Mouse (Mus musculus): ENCODE results near the gene Pdzd8.

- TF ChIP-seq CTCF (IDR thresholded peaks at IDR 0.05; ENCODE audit: borderline replicate concordance, control insufficient read depth, extremely low read depth, insufficient read depth, low read length, poor library complexity) (no peak), POLR2A (IDR thresholded peaks at IDR 0.05; ENCODE audit: control insufficient read depth, extremely low read depth, insufficient read depth, low read length, poor library complexity) (no peak)
Observed at GRCm38 (mm10) chr19:59366724-59367123, 21.1 kb upstream of the Pdzd8 start.

All from thymus, adult 2 months (tissue).